Mouse (Mus musculus) heart, embryonic 15.5 days (tissue): ENCODE results near the gene Ptpn4. TPM values are rescaled to one million over a fixed set of nuclear protein-coding genes. Genes with fewer than 3 reads are reported as not detected.

Source experiments
- ATAC-seq: fragments of 200-750 bp; cut with Nextera tagmentation; replicated peaks from 2 replicates; pipeline ENCODE4 v1.8.0; 2017; ENCODE audit warnings: low read depth, moderate TSS enrichment; ENCODE audit not compliant: insufficient number of reproducible peaks, insufficient read depth, low FRiP score
- H3K27ac ChIP-seq: fragments of 300-500 bp; sonication (generic); 2 replicates; pipeline ENCODE4 v1.5.1; 2015; ENCODE audit warnings: mild to moderate bottlenecking, inconsistent platforms
- H3K27me3 ChIP-seq: fragments of 300-500 bp; sonication (generic); 2 replicates; pipeline ENCODE4 v1.6.1; 2015; ENCODE audit warnings: inconsistent platforms
- H3K36me3 ChIP-seq: fragments of 300-500 bp; sonication (generic); 2 replicates; pipeline ENCODE4 v1.6.1; 2015; ENCODE audit warnings: mild to moderate bottlenecking, inconsistent platforms
- H3K4me1 ChIP-seq: fragments of 300-500 bp; sonication (generic); replicated peaks from 2 replicates; pipeline ENCODE4 v1.6.1; 2015; ENCODE audit warnings: inconsistent platforms
- H3K4me2 ChIP-seq: fragments of 300-500 bp; sonication (generic); 2 replicates; pipeline ENCODE4 v1.6.1; 2015; ENCODE audit warnings: inconsistent platforms, mild to moderate bottlenecking, moderate library complexity
- H3K4me3 ChIP-seq: fragments of 300-500 bp; sonication (generic); 2 replicates; pipeline ENCODE4 v1.5.1; 2015; ENCODE audit warnings: mild to moderate bottlenecking, inconsistent platforms
- H3K9ac ChIP-seq: fragments of 300-500 bp; sonication (generic); 2 replicates; pipeline ENCODE4 v1.6.1; 2015; ENCODE audit warnings: mild to moderate bottlenecking, inconsistent platforms
- H3K9me3 ChIP-seq: fragments of 300-500 bp; sonication (generic); replicated peaks from 2 replicates; pipeline ENCODE4 v1.6.1; 2016; ENCODE audit warnings: inconsistent platforms
- WGBS: fragments of 180-500 bp; shearing (Covaris S2); methylation state at CpG from one replicate; pipeline ENCODE4 v1.1.7; 2015; ENCODE audit warnings: mixed read lengths; 5-methylcytosine and 5-hydroxymethylcytosine counted together
- polyA plus RNA-seq: library from polyadenylated mRNA; unstranded; fragments of >200 nt; fragmentation: Nextera tagmentation; extraction: Ambion mirVana; gene quantifications from 2 replicates; pipeline ENCODE4 v1.2.1, GENCODE M21; 2015

The Ptpn4 gene
- polyA plus RNA-seq, 1 experiment from 2014 or later: 4.2 TPM

GRCm38 (mm10) chr1:119852339-119852738 lies 14.9 kb upstream of the Ptpn4 start:
- ATAC-seq: no peak
- no peaks in the 10 kb centered on the region for H3K4me1 ChIP-seq
- 71% methylated on average over 4 of the region's 4 CpGs for WGBS
- no peak overlapping the region for H3K4me2 ChIP-seq
- no peaks in the 10 kb centered on the region for H3K9me3 ChIP-seq
- H3K27me3 ChIP-seq: no peaks in the 10 kb centered on the region
- no peaks in the 10 kb centered on the region for H3K36me3 ChIP-seq
- H3K9ac ChIP-seq: no peak overlapping the region
- H3K27ac ChIP-seq: no peak overlapping the region
- no peak overlapping the region for H3K4me3 ChIP-seq

GRCm38 (mm10) chr1:119849146-119849935 lies 11.9 kb upstream of the Ptpn4 start:
- Histone ChIP-seq H3K4me3 (no peak overlapping the region), H3K27me3 (no peaks in the 10 kb centered on the region), H3K9me3 (no peaks in the 10 kb centered on the region), H3K9ac (no peak overlapping the region), H3K4me1 (no peaks in the 10 kb centered on the region), H3K27ac (no peak overlapping the region), H3K36me3 (no peaks in the 10 kb centered on the region), H3K4me2 (no peak overlapping the region)
- no peak for ATAC-seq
- 89% methylated on average over 12 of the region's 12 CpGs for WGBS

GRCm38 (mm10) chr1:119845321-119845720 lies 7.9 kb upstream of the Ptpn4 start:
- no peak overlapping the region for H3K27ac ChIP-seq
- H3K27me3 ChIP-seq: no peaks in the 10 kb centered on the region
- no peak overlapping the region for H3K4me2 ChIP-seq
- H3K36me3 ChIP-seq: no peaks in the 10 kb centered on the region
- H3K9me3 ChIP-seq: no peaks in the 10 kb centered on the region
- H3K4me3 ChIP-seq: no peak overlapping the region
- no peak for ATAC-seq
- no peak overlapping the region for H3K9ac ChIP-seq
- no peaks in the 10 kb centered on the region for H3K4me1 ChIP-seq
- WGBS: 59% methylated on average over 4 of the region's 4 CpGs

- WGBS: 77% methylated on average over 3 of the region's 3 CpGs
- no peak overlapping the region for H3K4me3 ChIP-seq
- H3K36me3 ChIP-seq: no peaks in the 10 kb centered on the region
- no peak overlapping the region for H3K27ac ChIP-seq
- no peak for ATAC-seq
- no peaks in the 10 kb centered on the region for H3K4me1 ChIP-seq
- no peak overlapping the region for H3K4me2 ChIP-seq
- H3K27me3 ChIP-seq: no peaks in the 10 kb centered on the region
- no peaks in the 10 kb centered on the region for H3K9me3 ChIP-seq
- H3K9ac ChIP-seq: no peak overlapping the region
Observed at GRCm38 (mm10) chr1:119843121-119843520, 5.7 kb upstream of the Ptpn4 start.

- H3K27ac ChIP-seq: no peak overlapping the region
- peaks cover 6% of the 10 kb centered on the region for H3K4me1 ChIP-seq
Observed at GRCm38 (mm10) chr1:119838241-119838640, 828 bp upstream of the Ptpn4 start.

GRCm38 (mm10) chr1:119836479-119837015 lies 866 bp downstream of the Ptpn4 start:
- no peaks in the 10 kb centered on the region for H3K36me3 ChIP-seq
- under 1% methylated on average over 28 of the region's 31 CpGs for WGBS
- H3K9ac ChIP-seq: peak overlapping the region; percentile 87
- peak overlapping the region; percentile 87 for H3K4me3 ChIP-seq
- peak overlapping the region; percentile 75 for H3K4me2 ChIP-seq
- ATAC-seq: no peak; the same call in 1 of the 2 replicates
- peaks cover 6% of the 10 kb centered on the region for H3K4me1 ChIP-seq
- H3K27ac ChIP-seq: peak overlapping the region; percentile 91
- H3K27me3 ChIP-seq: no peaks in the 10 kb centered on the region
- H3K9me3 ChIP-seq: no peaks in the 10 kb centered on the region

More at GRCm38 (mm10) chr1:119838241-119838640, 828 bp upstream of the Ptpn4 start:
- H3K27me3 ChIP-seq: no peaks in the 10 kb centered on the region
- H3K4me2 ChIP-seq: peak overlapping the region; percentile 75; the same call in 1 of the 2 replicates
- WGBS: 39% methylated on average over 3 of the region's 3 CpGs
- H3K4me3 ChIP-seq: no peak overlapping the region
- no peaks in the 10 kb centered on the region for H3K36me3 ChIP-seq
- H3K9me3 ChIP-seq: no peaks in the 10 kb centered on the region
- no peak for ATAC-seq
- no peak overlapping the region for H3K9ac ChIP-seq

GRCm38 (mm10) chr1:119835726-119836478 lies 1.5 kb downstream of the Ptpn4 start:
- Histone ChIP-seq H3K4me2 (peak overlapping the region; percentile 75), H3K27ac (no peak overlapping the region), H3K9ac (peak overlapping the region; percentile 87), H3K36me3 (no peaks in the 10 kb centered on the region), H3K4me3 (peak overlapping the region; percentile 87), H3K4me1 (peaks cover 6% of the 10 kb centered on the region), H3K27me3 (no peaks in the 10 kb centered on the region), H3K9me3 (no peaks in the 10 kb centered on the region)
- WGBS: 16% methylated on average over 9 of the region's 9 CpGs
- no peak for ATAC-seq

- H3K4me1 ChIP-seq: peaks cover 3% of the 10 kb centered on the region
- no peaks in the 10 kb centered on the region for H3K27me3 ChIP-seq
- no peaks in the 10 kb centered on the region for H3K36me3 ChIP-seq
- 87% methylated on average over 1 of the region's 1 CpGs for WGBS
- H3K4me3 ChIP-seq: no peak overlapping the region
- peak; percentile 69; the same call in 1 of the 2 replicates for ATAC-seq
- H3K9ac ChIP-seq: no peak overlapping the region
- H3K9me3 ChIP-seq: no peaks in the 10 kb centered on the region
- no peak overlapping the region for H3K4me2 ChIP-seq
- H3K27ac ChIP-seq: peak overlapping the region; percentile 80
Observed at GRCm38 (mm10) chr1:119828160-119828559, 9.3 kb downstream of the Ptpn4 start.

- WGBS: 69% methylated on average over 1 of the region's 1 CpGs
- ATAC-seq: no peak
- no peak overlapping the region for H3K27ac ChIP-seq
- no peaks in the 10 kb centered on the region for H3K9me3 ChIP-seq
- no peak overlapping the region for H3K4me2 ChIP-seq
- peaks cover 7% of the 10 kb centered on the region for H3K4me1 ChIP-seq
- H3K27me3 ChIP-seq: no peaks in the 10 kb centered on the region
- H3K9ac ChIP-seq: no peak overlapping the region
- no peak overlapping the region for H3K4me3 ChIP-seq
- H3K36me3 ChIP-seq: no peaks in the 10 kb centered on the region
Observed at GRCm38 (mm10) chr1:119818704-119819103, 18.7 kb downstream of the Ptpn4 start.

GRCm38 (mm10) chr1:119807707-119808106 lies 29.7 kb downstream of the Ptpn4 start:
- H3K27me3 ChIP-seq: no peaks in the 10 kb centered on the region
- H3K27ac ChIP-seq: no peak overlapping the region
- 91% methylated on average over 1 of the region's 1 CpGs for WGBS
- no peaks in the 10 kb centered on the region for H3K9me3 ChIP-seq
- no peaks in the 10 kb centered on the region for H3K4me1 ChIP-seq
- no peak overlapping the region for H3K4me3 ChIP-seq
- no peaks in the 10 kb centered on the region for H3K36me3 ChIP-seq
- no peak overlapping the region for H3K9ac ChIP-seq
- no peak for ATAC-seq
- no peak overlapping the region for H3K4me2 ChIP-seq

- H3K4me1 ChIP-seq: no peaks in the 10 kb centered on the region
- H3K36me3 ChIP-seq: no peaks in the 10 kb centered on the region
- H3K4me3 ChIP-seq: no peak overlapping the region
- H3K9ac ChIP-seq: no peak overlapping the region
- no peak overlapping the region for H3K27ac ChIP-seq
- no peaks in the 10 kb centered on the region for H3K27me3 ChIP-seq
- no peak for ATAC-seq
- no peak overlapping the region for H3K4me2 ChIP-seq
- H3K9me3 ChIP-seq: no peaks in the 10 kb centered on the region
- WGBS: 85% methylated on average over 2 of the region's 2 CpGs
Observed at GRCm38 (mm10) chr1:119805984-119806383, 31.4 kb downstream of the Ptpn4 start.
